Mouse (Mus musculus) gastrocnemius, adult 18-20 months (tissue): ENCODE results near the gene Nfx1. TPM values are rescaled to one million over a fixed set of nuclear protein-coding genes. Genes with fewer than 3 reads are reported as not detected.
A peak's percentile ranks its signal among the peaks of the same experiment; 100 is the strongest.
"Not testable (repeated sequence)": the region's sequence is repeated elsewhere in the genome, so short reads cannot be mapped to it uniquely, and the experiment has no call there.

ENCODE experiments used
- DNase-seq: peaks from one replicate; pipeline ENCODE4 v3.0.0; 2021; ENCODE audit warnings: low spot score
- long read RNA-seq, 2 experiments: library from polyadenylated mRNA; stranded (forward); transcript quantifications; one replicate each; pipeline ENCODE4 v2.0.0; 2021
- total RNA-seq, 2 experiments: library from RNA; stranded (reverse); gene quantifications; 2 replicates each; pipeline ENCODE4 v1.2.3; 2021

Nfx1 gene
- 10 to 100 TPM; 18.8 to 19.5 TPM for total RNA-seq
- long read RNA-seq, experiment 1, full-length matches to known transcripts = 23 of 25 reads
- long read RNA-seq, experiment 1, partial matches to known transcripts = 1 of 25 reads
- long read RNA-seq, experiment 1, other reads (novel, unspliced or antisense) = 1 of 25 reads
- long read RNA-seq, experiment 2, full-length matches to known transcripts = 11 of 15 reads
- long read RNA-seq, experiment 2, partial matches to known transcripts = 1 of 15 reads
- long read RNA-seq, experiment 2, other reads (novel, unspliced or antisense) = 3 of 15 reads

DNA sequence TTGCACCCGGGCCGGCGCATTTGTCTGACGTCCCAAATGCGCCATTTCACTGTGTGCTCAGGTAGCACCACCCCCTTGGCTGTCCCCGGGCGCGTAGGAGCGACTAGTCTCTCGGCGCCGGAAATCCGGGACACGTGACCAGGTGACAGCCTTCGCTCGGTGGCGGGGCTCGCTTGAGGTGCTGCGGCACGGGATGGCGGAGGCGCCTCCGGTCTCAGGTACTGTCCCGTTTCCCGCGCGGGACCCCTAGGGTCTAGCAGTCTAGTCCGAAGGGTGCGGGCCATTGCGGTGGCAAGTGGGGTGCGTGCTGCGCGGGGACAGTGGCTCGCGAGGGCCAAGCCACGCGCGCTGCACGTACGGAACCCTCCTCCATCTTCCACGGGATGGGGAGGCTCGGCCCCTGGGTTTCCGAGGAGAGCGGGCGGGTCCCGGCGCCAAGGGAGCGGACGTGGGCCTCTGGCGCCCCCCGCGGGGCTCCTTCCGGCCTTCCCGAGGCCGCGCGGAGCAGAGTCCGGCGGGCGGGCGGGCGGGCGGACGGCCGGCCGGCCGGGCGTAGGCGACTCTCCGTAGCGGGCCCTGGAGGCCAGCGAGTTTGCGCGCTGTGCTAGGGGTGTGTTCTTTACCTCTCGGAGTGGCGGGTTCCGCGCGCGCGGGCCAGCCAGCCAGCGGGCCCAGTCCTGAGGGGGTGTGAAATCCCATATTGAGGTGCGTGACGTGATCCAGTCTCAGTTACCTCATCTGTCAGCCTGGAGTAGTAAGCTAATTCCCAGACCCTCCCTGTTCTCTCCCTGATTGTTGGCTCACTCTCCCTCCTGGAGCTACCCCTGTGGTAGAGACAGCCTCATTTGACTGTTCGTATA lies at the start of gene Nfx1:
Nfx1 (plus strand) TSS at position 65 of the 860 bp plus-strand sequence.
- peak; percentile 95 for DNase-seq

DNA sequence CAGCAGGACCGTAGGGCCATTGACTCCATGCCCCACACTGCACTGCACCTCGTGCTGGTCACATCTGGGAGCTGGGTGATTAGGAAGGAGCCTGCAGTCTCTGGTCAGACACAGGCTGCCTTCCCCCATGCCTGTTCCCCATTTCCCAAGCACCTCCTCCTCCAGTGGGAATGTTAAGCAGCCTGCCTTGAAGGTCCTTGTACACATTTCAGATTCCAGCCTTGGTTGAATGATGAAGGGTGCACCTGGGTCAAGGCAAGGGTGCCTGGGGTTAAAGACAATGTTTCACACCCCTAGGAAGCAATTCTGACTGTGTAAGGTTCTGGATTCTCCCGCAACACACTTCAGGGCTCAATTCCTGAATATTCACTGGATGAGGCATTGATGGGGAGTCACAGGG lies 49.4 kb upstream of the Nfx1 start:
- DNase-seq = no peak

DNA sequence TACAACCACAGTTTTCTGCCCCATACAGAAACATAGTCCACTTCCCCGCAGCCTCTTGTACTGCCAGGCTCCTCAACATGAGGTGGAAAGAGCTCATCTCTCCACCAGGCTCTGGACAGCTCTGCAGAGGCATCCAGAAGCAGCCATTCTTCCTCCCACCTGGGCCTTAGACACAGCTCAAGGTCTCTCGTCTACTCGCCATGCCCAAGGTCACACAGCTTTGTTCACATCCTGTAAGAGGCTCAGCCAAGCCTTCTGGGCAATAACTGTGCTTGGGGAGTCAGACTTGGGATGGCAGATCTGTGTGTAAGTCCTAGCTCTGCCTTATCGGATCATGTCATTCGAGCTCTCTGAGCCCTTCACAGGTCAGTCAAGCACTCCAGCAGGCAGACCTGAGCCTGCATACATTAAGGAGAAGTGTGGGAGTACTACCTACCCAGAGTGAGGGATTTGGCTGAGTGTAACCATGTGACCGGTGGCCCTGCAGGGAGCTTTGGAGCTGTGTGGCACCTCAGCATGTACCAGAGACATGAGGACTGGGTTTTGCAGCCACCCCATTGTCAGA lies 47.5 kb upstream of the Nfx1 start:
- DNase-seq = no peak

DNA sequence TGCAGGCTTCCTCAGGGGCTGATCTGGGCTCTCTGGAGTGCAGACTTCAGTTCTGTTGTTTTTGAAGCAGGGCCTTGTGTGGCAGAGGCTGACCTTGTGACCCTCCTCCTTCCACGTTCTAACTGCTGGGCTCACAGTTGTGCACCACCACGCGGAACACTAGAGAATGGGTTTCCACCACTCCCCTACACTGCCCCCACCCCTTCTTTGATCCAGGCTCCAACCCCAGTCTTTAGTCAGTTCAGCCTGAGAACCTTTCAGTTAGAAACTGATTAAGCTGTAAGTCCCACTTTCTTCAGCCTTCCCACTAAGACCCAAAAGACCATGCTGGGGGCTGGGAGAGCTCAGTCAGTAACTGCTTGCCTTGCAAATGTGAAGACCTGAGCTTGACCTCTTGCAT lies 45.1 kb upstream of the Nfx1 start:
- no peak for DNase-seq

GRCm38 (mm10) chr4:40929046-40929445 lies 41.7 kb upstream of the Nfx1 start:
- DNase-seq = no peak

GRCm38 (mm10) chr4:40933694-40934093 lies 37.0 kb upstream of the Nfx1 start:
- no peak for DNase-seq

GRCm38 (mm10) chr4:40934369-40934768 lies 36.3 kb upstream of the Nfx1 start:
- not testable (repeated sequence) for DNase-seq

GRCm38 (mm10) chr4:40936175-40936839 lies 34.4 kb upstream of the Nfx1 start:
- peak; percentile 21 for DNase-seq

DNA sequence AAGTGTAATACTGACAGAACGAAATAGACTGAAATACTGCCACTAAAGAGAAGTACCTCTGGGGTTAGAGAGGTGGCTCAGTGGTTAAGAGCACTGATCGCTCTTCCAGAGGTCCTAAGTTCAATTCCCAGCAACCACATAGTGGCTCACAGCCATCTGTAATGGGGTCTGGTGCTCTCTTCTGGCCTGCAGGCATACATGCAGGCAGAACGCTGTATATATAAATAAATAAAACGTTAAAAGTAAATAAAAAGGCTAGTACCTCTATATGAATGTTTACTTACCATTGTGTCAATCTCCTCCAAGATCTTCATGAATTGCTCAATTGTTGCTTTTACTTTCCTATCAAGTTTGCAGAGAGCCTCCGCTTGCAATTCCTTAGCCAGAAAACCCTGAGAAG lies 31.9 kb upstream of the Nfx1 start:
- no peak for DNase-seq

- DNase-seq = no peak
These were observed 27.1 kb upstream of the Nfx1 start for GRCm38 (mm10) chr4:40943651-40944050.

- DNase-seq = no peak
These were observed 24.1 kb upstream of the Nfx1 start for GRCm38 (mm10) chr4:40946516-40947121.

- DNase-seq = no peak
These were observed 23.0 kb upstream of the Nfx1 start for GRCm38 (mm10) chr4:40947565-40948159.

DNA sequence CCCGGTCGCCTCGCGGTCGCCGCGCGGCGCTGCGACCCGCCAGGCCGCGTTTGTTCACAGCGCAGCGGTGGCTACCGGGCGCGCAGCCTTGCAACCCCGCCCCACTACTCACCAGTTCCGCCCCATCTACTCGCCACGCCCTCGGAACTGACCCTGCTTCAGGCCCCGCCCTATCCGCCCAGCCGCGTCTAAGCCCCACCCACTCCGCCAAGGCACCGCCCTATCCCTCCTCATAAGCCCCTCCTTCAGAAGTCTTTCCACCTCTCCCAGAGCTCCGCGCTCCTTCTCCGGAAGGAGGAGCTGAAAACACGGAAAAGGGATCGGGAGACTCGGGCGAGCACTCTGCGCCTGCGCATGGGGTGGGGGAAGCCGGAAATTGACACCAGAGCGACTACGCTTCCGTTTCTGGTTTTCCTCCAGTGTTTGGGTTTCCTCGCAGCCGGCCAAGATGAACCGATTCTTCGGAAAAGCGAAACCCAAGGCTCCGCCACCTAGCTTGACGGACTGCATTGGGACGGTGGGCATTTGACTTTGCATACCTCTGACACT lies 22.5 kb upstream of the Nfx1 start, which contains the start of the genes Bag1 and Chmp5:
Bag1 (minus strand) TSS at position 135 of the 549 bp plus-strand sequence.
Chmp5 (plus strand) TSS at position 248 of the 549 bp plus-strand sequence.
- peak; percentile 99 for DNase-seq

DNA sequence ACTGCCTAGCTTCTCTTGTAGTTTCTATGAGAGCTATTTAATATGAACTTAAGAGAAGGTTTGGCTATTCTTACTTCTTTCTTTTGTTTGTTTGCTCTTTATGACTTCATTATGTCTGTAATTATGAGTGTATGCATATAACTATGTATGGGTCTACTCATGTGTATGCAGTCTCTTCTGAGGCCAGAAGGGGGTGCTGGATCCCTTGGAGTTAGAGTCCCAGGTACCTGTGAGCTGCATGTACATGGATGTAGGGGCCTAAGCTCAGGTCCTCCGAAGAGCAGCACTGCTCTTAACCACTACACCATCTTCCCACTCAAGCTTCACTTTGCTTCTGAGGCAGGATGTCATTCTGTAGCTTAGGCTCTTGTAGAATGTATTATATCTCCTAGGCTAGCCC lies 17.2 kb upstream of the Nfx1 start:
- peak; percentile 15 for DNase-seq

DNA sequence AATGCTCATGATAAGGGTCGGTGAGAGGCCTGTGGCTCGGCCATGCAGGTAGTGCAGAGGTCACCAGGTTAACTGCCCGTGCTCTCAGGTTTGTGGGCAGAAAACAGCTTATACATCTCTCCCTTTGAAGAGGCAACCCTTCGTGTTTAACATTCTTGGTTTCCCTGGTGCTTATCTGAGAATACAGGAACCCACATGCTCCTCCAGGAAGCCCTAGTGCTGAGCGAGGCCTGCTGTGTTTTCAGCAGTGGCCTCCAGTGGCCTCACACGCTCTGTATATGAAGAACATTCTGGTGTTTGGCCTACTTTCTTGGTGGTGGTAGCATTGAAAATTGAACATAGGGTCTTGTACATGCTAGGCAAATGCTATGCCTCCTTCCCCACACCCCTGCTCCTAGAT lies 14.8 kb upstream of the Nfx1 start:
- DNase-seq = no peak

DNA sequence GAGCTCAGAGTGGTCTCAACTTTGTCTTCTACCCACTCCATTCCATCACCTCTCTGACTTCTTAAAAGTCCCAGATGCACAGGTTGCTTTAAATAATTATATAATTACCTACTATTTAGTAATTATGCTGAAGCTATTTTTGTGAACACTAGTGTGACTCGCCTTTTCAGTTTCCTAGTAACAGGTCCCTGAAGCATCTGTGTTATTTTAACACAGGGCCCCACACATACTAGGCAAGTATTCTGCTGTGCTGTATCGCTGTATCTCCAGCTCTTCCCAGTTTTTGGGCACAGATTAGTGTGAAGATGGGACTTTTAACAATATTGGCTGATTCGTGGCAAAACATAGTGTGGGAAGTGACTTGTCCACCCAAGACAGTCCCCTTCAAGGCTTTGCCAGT lies 7.2 kb upstream of the Nfx1 start:
- no peak for DNase-seq

DNA sequence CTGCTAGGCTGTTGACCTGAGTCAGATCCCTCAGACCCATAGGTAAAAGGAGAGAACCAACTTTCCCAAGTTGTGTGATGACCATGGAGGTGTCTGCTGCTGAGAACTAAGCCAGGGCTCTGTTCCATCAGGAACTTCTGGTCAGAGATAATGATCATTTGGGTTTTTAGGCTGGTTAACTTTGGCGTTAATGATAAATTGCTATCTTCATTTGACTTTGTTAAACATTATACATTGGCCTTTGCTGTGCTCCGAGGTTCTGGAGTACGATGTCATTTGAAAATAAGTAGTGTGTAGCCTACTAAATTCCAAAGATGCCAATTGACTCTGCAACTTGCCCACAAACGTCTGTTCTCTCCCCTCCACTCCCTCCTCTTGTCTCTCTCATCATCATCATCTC lies 1.5 kb upstream of the Nfx1 start:
- no peak for DNase-seq

GRCm38 (mm10) chr4:40969781-40970591 lies 720 bp upstream of the Nfx1 start:
- no peak for DNase-seq

GRCm38 (mm10) chr4:40970592-40970841 lies 189 bp upstream of the Nfx1 start:
- DNase-seq = no peak

DNA sequence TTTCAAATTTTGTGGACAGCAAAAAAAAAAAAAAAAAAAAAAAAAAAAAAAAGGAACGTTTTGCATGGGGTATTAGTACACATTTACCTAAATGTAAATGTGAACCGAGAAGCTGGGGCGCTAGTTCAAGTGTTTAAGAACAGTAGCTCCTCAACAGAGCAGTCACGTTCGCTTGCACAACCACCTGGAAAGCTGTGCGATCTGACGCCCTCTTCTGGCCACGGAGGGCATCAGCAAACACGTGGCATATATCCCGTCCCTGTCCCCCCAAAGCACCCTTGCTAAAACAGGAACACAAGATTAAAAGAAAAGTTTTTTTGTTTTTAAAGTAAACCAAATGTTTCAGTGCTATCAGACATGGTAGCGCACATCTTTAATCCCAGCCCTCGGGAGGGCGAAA lies 1.0 kb downstream of the Nfx1 start:
- no peak for DNase-seq
